Mouse (Mus musculus): ENCODE data around the gene Ciita. TPM values are rescaled to one million over a fixed set of nuclear protein-coding genes. Genes with fewer than 3 reads are reported as not detected.

Gene Ciita
- polyA plus RNA-seq, 1 experiment from 2014 or later, result 0.15 TPM

DNA sequence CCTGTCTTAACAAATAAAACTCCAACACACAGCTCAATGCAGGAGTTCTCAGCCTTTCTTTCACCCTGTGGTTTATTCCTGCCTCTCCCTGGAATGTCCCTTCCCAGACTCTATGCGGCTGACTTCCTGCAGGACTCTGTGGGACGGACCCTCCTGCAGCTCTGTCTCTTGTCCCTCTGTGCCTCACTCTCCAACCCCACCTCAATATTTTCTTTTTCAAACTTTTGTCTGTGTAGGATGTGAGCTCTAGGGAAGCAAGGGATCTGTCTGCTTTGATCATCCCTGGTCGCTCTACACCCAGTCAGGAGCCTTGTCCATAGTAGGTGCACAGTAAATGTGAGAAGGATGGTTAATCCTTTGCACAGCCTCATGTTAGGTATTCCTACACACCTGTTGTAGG lies 48.5 kb downstream of the Ciita start:
- no peak overlapping the region for H3K9ac ChIP-seq (ENCODE audit: low read length)
- H3K27ac ChIP-seq (ENCODE audit: low read depth, low read length), result no peak overlapping the region
- H3K36me3 ChIP-seq (ENCODE audit: control insufficient read depth, insufficient read depth, low read length), result peaks cover 14% of the 10 kb centered on the region
- H3K9me3 ChIP-seq (replicated peaks; ENCODE audit: control insufficient read depth, low read length), result no peaks in the 10 kb centered on the region
- no peaks in the 10 kb centered on the region for H3K27me3 ChIP-seq (replicated peaks; ENCODE audit: control insufficient read depth, insufficient read depth, low read length)
- no peak overlapping the region for H3K4me2 ChIP-seq (ENCODE audit: low read length)
- H3K4me1 ChIP-seq (ENCODE audit: control insufficient read depth, insufficient read depth, low read length), result no peaks in the 10 kb centered on the region
- no peak overlapping the region for H3K4me3 ChIP-seq (ENCODE audit: low read depth, low read length)
- WGBS, result 82% methylated on average over 3 of the region's 3 CpGs
- DNase-seq (ENCODE audit: low spot score) (no peak), ATAC-seq (no peak)

DNA sequence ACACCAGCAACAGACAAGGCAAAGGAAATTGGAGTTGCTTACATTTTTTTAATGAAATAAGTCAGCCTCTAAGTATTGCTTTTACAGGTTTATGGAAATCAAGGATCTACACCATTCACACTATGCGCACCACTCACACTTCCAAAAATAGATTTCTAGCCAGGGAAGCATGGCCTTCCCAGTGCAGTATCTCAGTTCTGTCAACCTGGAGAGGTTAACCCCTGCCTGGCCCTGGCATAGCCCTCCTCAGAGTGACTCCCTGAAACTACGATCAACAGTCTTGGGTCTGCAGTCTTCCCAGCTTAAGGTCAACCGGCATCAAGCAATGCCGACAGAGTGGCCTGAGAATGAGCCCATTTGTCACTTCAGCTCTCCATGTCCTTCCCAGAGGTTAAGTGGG lies 50.3 kb downstream of the Ciita start:
- no peak for ATAC-seq

DNA sequence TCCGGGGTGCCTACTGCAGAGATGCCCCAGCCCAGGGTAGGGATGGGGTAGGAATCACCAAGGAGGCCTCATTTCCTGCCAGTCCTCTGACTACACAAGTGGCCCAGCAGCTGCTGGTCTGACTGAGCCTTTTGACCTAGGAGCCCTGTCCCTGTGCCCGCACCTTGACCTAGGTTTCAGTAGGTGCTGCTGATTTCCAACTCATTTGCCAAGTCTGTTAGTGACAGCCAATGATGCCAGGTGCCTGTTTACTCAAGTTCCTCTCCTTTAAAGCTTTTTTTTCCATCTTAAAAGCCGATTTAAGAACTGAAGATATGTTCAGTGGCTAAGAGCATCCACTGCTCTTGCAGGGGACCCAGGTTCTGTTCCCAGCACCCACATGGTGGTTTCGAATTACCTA lies 53.9 kb downstream of the Ciita start:
- Histone ChIP-seq H3K27me3 (replicated peaks; ENCODE audit: control insufficient read depth, insufficient read depth, low read length) (no peaks in the 10 kb centered on the region), H3K9me3 (replicated peaks; ENCODE audit: control insufficient read depth, low read length) (no peaks in the 10 kb centered on the region), H3K4me1 (ENCODE audit: control insufficient read depth, insufficient read depth, low read length) (no peaks in the 10 kb centered on the region), H3K36me3 (ENCODE audit: control insufficient read depth, insufficient read depth, low read length) (peaks cover 22% of the 10 kb centered on the region), H3K4me2 (ENCODE audit: low read length) (no peak overlapping the region), H3K9ac (ENCODE audit: low read length) (no peak overlapping the region), H3K4me3 (ENCODE audit: low read depth, low read length) (no peak overlapping the region), H3K27ac (ENCODE audit: low read depth, low read length) (no peak overlapping the region)
- no peak for DNase-seq (ENCODE audit: low spot score)
- WGBS, result 93% methylated on average over 4 of the region's 4 CpGs
- no peak for ATAC-seq

More for the DNA sequence above, 50.3 kb downstream of the Ciita start:
- H3K9me3 ChIP-seq (replicated peaks; ENCODE audit: control insufficient read depth, low read length), result no peaks in the 10 kb centered on the region
- no peak overlapping the region for H3K4me3 ChIP-seq (ENCODE audit: low read depth, low read length)
- no peaks in the 10 kb centered on the region for H3K4me1 ChIP-seq (ENCODE audit: control insufficient read depth, insufficient read depth, low read length)
- H3K27me3 ChIP-seq (replicated peaks; ENCODE audit: control insufficient read depth, insufficient read depth, low read length), result no peaks in the 10 kb centered on the region
- no peak overlapping the region for H3K9ac ChIP-seq (ENCODE audit: low read length)
- WGBS, result 93% methylated on average over 4 of the region's 4 CpGs
- DNase-seq (ENCODE audit: low spot score), result no peak
- no peak overlapping the region for H3K4me2 ChIP-seq (ENCODE audit: low read length)
- H3K27ac ChIP-seq (ENCODE audit: low read depth, low read length), result no peak overlapping the region
- peaks cover 14% of the 10 kb centered on the region for H3K36me3 ChIP-seq (ENCODE audit: control insufficient read depth, insufficient read depth, low read length)

DNA sequence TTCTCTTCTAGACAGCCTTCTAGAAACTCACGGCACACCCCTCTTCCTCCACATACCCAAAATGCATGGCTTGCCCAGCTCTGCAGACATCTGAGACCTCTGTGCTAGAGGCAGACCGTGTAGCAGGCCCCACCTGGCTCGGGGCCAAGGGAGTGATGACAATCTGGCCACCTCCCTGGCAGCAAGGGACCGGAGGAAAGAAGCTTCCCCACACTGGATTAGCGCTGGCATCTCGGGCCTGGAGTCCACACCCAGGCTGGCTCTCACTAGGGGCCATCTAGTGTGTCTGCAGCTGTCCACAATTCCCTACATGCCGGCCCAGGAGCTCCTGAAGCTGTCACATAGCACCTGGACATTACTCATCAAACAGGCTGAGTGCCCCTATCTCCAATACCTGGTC lies 54.7 kb downstream of the Ciita start:
- Histone ChIP-seq H3K9ac (ENCODE audit: low read length) (no peak overlapping the region), H3K9me3 (replicated peaks; ENCODE audit: control insufficient read depth, low read length) (no peaks in the 10 kb centered on the region), H3K27ac (ENCODE audit: low read depth, low read length) (no peak overlapping the region), H3K27me3 (replicated peaks; ENCODE audit: control insufficient read depth, insufficient read depth, low read length) (no peaks in the 10 kb centered on the region), H3K4me2 (ENCODE audit: low read length) (no peak overlapping the region), H3K36me3 (ENCODE audit: control insufficient read depth, insufficient read depth, low read length) (peaks cover 22% of the 10 kb centered on the region), H3K4me3 (ENCODE audit: low read depth, low read length) (no peak overlapping the region), H3K4me1 (ENCODE audit: control insufficient read depth, insufficient read depth, low read length) (peaks cover 4% of the 10 kb centered on the region; the same call in 1 of the 2 replicates)
- 58% methylated on average over 7 of the region's 7 CpGs for WGBS
- ATAC-seq (no peak), DNase-seq (ENCODE audit: low spot score) (peak; percentile 39)

DNA sequence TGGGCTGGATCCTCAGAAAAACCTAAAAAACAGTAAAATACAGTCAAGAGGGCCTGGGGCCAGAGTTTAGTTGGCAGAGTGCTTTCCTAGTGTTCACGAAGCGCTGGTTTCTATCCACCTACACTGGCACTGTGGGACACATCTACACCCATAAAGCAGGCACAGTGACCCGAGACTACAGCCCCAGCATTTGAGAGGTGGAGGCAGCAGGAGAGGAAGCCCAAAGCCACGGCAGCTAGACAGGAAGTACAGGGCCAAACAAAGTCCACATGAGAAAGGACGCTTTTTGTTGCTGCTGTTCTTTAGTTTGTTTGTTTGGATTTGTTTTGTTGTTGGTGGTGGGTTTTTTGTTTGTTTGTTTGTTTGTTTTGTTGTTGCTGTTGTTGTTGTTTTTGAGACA lies 56.5 kb downstream of the Ciita start:
- Histone ChIP-seq H3K27ac (ENCODE audit: low read depth, low read length) (no peak overlapping the region), H3K4me1 (ENCODE audit: control insufficient read depth, insufficient read depth, low read length) (peaks cover 20% of the 10 kb centered on the region), H3K9ac (ENCODE audit: low read length) (no peak overlapping the region), H3K4me3 (ENCODE audit: low read depth, low read length) (no peak overlapping the region), H3K27me3 (replicated peaks; ENCODE audit: control insufficient read depth, insufficient read depth, low read length) (no peaks in the 10 kb centered on the region), H3K4me2 (ENCODE audit: low read length) (no peak overlapping the region), H3K9me3 (replicated peaks; ENCODE audit: control insufficient read depth, low read length) (no peaks in the 10 kb centered on the region), H3K36me3 (ENCODE audit: control insufficient read depth, insufficient read depth, low read length) (peaks cover 17% of the 10 kb centered on the region; the same call in 1 of the 2 replicates)
- no peak for DNase-seq (ENCODE audit: low spot score)
- no peak for ATAC-seq
- WGBS, result 86% methylated on average over 5 of the region's 5 CpGs

DNA sequence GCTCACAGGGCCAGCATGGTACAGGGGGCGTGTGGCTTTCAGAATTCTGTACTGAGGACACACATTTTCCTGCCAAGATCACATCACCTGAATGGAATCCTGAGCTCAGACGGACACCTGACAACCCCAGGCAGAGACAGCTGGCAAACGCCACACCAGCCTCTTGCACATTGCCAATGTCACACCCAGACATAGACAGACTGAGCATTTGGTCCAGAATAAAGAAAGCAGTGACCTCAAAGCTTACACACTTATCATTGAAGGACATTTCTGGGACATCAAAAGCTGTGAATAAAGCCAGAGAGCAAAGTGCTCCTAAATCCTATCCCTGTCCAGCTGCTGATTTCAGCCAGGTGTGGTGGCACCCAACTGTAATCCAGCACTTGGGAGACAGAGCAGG lies 57.1 kb downstream of the Ciita start:
- Histone ChIP-seq H3K4me3 (ENCODE audit: low read depth, low read length) (no peak overlapping the region), H3K36me3 (ENCODE audit: control insufficient read depth, insufficient read depth, low read length) (peaks cover 10% of the 10 kb centered on the region; the same call in 1 of the 2 replicates), H3K27ac (ENCODE audit: low read depth, low read length) (no peak overlapping the region), H3K27me3 (replicated peaks; ENCODE audit: control insufficient read depth, insufficient read depth, low read length) (no peaks in the 10 kb centered on the region), H3K4me2 (ENCODE audit: low read length) (no peak overlapping the region), H3K4me1 (ENCODE audit: control insufficient read depth, insufficient read depth, low read length) (peaks cover 25% of the 10 kb centered on the region), H3K9me3 (replicated peaks; ENCODE audit: control insufficient read depth, low read length) (no peaks in the 10 kb centered on the region), H3K9ac (ENCODE audit: low read length) (no peak overlapping the region)
- WGBS, result 82% methylated on average over 3 of the region's 3 CpGs
- DNase-seq (ENCODE audit: low spot score), result no peak
- ATAC-seq, result no peak

DNA sequence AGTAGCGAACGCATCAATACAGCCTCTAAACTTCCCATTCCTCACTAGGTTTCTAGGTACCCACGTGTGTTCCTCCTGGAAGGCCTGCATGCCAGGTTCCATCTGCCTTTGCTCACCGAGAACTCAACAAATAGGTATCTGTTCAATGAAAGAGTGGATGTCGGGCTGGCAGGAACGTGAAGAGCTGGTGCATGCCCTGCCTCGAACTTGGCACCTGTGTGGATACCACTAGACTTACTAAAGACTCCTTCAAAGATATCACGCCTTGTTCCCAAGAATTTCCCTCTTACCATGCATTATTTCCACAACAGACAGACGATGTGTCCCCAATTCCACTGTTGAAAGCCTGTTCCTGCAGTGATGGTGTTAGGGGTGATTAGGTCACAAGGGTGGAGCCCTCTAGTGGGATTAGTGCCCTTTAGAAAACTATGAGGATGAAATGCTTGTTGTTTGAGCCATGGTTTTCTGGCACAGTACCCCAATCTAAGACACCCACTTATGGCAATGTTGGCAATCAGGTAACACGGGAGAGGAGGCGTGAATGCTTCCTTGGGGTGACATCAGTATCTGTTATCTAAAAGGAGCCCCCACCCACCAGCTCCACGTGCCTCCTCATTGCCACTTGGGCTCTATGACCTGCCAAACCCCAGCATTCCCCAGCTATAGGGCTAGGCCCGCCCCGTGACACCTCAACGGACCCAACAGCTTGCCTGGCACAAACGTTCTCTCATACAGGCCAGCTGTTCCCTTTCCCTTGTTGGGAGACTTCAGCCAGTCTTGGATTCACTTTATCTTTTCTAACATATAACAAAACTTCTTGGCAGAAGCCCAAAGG lies 61.1 kb downstream of the Ciita start:
- Histone ChIP-seq H3K4me3 (ENCODE audit: low read depth, low read length) (peak overlapping the region; percentile 93), H3K9ac (ENCODE audit: low read length) (peak overlapping the region; percentile 92), H3K27ac (ENCODE audit: low read depth, low read length) (no peak overlapping the region), H3K36me3 (ENCODE audit: control insufficient read depth, insufficient read depth, low read length) (peaks cover 4% of the 10 kb centered on the region; the same call in 1 of the 2 replicates), H3K9me3 (replicated peaks; ENCODE audit: control insufficient read depth, low read length) (no peaks in the 10 kb centered on the region), H3K4me2 (ENCODE audit: low read length) (peak overlapping the region; percentile 75), H3K27me3 (replicated peaks; ENCODE audit: control insufficient read depth, insufficient read depth, low read length) (no peaks in the 10 kb centered on the region), H3K4me1 (ENCODE audit: control insufficient read depth, insufficient read depth, low read length) (peaks cover 28% of the 10 kb centered on the region)
- ATAC-seq (no peak), DNase-seq (ENCODE audit: low spot score) (peak; percentile 41)
- 70% methylated on average over 16 of the region's 16 CpGs for WGBS

DNA sequence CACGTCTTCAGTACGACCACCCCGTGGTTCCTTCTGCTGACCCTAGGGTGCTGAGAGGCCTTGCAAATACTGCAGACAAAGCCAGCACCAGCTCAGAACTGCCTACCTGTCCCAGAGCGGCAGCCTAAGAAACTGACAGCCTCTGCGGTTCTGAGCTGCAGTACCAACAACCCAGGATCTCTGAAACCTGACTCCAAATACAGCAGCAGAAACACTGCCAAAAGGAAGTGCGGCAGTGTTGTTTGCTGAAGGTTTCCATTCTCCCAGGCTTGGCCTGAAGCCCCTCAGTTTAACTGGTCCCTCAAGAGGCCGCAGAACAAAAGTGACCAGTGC lies 61.7 kb downstream of the Ciita start:
- peaks cover 33% of the 10 kb centered on the region for H3K4me1 ChIP-seq (ENCODE audit: control insufficient read depth, insufficient read depth, low read length)
- WGBS, result 32% methylated on average over 7 of the region's 7 CpGs
- DNase-seq (ENCODE audit: low spot score), result peak; percentile 27

DNA sequence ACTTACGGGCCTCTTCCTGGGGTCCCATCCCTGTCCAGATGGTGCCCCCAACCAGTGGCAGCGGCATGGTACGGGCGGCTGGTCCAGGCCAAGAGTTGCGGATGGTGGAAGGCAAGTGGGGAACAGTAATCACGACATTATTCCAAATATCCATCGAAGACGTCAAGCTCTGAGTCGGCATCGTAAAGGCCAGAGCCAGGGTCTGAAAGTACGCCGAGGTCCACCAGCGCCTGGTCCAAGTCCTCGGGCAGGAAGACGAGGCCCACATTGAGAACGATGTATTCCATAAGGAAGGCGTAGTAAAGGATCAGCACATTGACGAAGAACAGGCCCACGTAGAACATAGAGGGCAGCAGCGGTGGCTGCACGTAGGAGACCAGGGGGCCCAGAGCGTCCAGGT lies 62.4 kb downstream of the Ciita start:
- DNase-seq (ENCODE audit: low spot score) (peak; percentile 16), ATAC-seq (no peak; the same call in 1 of the 2 replicates)
- Histone ChIP-seq H3K36me3 (ENCODE audit: control insufficient read depth, insufficient read depth, low read length) (no peaks in the 10 kb centered on the region), H3K27ac (ENCODE audit: low read depth, low read length) (peak overlapping the region; percentile 55; the same call in 1 of the 2 replicates), H3K27me3 (replicated peaks; ENCODE audit: control insufficient read depth, insufficient read depth, low read length) (no peaks in the 10 kb centered on the region), H3K9ac (ENCODE audit: low read length) (peak overlapping the region; percentile 92), H3K4me1 (ENCODE audit: control insufficient read depth, insufficient read depth, low read length) (peaks cover 39% of the 10 kb centered on the region), H3K4me2 (ENCODE audit: low read length) (peak overlapping the region; percentile 75), H3K9me3 (replicated peaks; ENCODE audit: control insufficient read depth, low read length) (no peaks in the 10 kb centered on the region), H3K4me3 (ENCODE audit: low read depth, low read length) (peak overlapping the region; percentile 93)
- WGBS, result 3% methylated on average over 22 of the region's 22 CpGs

More for the DNA sequence above, 61.7 kb downstream of the Ciita start:
- ATAC-seq, result no peak
- Histone ChIP-seq H3K4me3 (ENCODE audit: low read depth, low read length) (peak overlapping the region; percentile 93), H3K27ac (ENCODE audit: low read depth, low read length) (no peak overlapping the region), H3K27me3 (replicated peaks; ENCODE audit: control insufficient read depth, insufficient read depth, low read length) (no peaks in the 10 kb centered on the region), H3K36me3 (ENCODE audit: control insufficient read depth, insufficient read depth, low read length) (no peaks in the 10 kb centered on the region), H3K9ac (ENCODE audit: low read length) (peak overlapping the region; percentile 92), H3K4me2 (ENCODE audit: low read length) (peak overlapping the region; percentile 75), H3K9me3 (replicated peaks; ENCODE audit: control insufficient read depth, low read length) (no peaks in the 10 kb centered on the region)

Measured in forebrain, embryonic 14.5 days (tissue).